Mouse (Mus musculus) lung, postnatal 36 days (tissue): ENCODE data around the gene Wnt2.
A peak's percentile ranks its signal among the peaks of the same experiment; 100 is the strongest.

Experiments
- DNase-seq: peaks from one replicate; pipeline ENCODE4 v3.0.0; 2022; ENCODE audit warnings: mixed read lengths

Wnt2 gene

GRCm38 (mm10) chr6:17977165-17977564 is 53.2 kb downstream of the Wnt2 start:
- DNase-seq, result no peak

GRCm38 (mm10) chr6:17974416-17974815 is 56.0 kb downstream of the Wnt2 start:
- no peak for DNase-seq

DNA sequence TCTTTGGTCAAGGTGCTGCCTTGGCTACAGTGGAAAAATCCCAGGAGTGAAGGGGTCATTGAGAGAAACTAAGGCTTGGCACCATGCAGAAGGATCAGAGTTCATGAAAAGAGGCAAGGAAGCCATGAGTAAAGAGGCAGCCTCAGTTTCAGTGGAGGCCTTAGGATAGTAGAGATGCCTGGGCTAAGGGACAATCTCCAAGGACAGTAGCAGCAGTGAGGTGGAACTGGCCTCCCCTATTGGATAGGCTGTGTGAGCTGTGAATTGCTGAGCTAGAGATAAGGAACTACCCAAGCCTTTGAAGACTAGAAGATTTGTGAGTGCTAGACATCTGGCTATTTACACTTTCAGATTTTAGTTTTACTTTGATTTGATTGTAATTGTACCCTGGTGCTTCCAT is 59.0 kb downstream of the Wnt2 start:
- DNase-seq, result no peak

GRCm38 (mm10) chr6:17969815-17970214 is 60.6 kb downstream of the Wnt2 start:
- DNase-seq, result no peak

- no peak for DNase-seq
Measured at GRCm38 (mm10) chr6:17968467-17969144, 61.8 kb downstream of the Wnt2 start.

GRCm38 (mm10) chr6:17963455-17963854 is 66.9 kb downstream of the Wnt2 start:
- no peak for DNase-seq

DNA sequence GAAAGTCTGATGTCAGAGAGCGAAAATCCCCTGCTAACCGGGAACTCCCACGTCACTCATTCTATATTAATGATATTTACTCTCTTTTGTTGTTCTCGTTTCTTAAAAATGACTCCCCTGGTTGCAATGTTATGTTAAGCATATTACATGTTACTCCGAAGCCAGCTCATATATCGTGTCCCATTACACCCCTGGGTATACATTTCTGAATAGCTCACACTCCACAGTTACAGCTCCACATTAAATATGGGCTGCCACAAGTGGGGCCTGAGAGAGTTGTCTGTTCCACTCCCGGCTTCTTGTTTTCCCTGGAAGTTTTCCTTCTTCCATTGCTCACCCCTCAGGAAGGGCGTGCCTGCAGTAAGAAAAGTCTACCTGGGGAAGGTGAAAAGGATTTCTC is 78.6 kb downstream of the Wnt2 start:
- DNase-seq, result no peak

DNA sequence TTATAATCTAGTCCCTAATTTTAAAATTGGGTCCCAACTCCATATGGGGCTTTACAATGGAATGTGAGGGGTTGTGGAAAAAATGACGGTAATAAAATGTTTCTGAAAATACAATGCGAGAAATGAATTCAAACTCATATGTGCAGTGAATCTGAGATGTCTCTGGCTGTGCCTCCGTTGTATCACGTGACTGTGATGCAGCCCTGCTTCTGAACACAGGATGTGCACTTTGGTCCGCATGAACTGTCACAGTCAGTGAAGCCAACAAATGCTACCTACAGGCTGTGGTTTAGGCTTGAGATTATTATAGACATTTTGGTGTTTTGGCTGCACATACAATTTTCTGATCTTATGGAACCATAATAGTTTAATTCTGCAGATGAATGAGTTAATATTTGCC is 81.3 kb downstream of the Wnt2 start:
- DNase-seq, result no peak

- no peak for DNase-seq
Measured at GRCm38 (mm10) chr6:17947130-17947831, 83.1 kb downstream of the Wnt2 start.

- peak; percentile 52 for DNase-seq
Measured at GRCm38 (mm10) chr6:17946456-17946855, 83.9 kb downstream of the Wnt2 start.

- peak; percentile 63 for DNase-seq
Measured at GRCm38 (mm10) chr6:17943877-17944617, 86.3 kb downstream of the Wnt2 start.

DNA sequence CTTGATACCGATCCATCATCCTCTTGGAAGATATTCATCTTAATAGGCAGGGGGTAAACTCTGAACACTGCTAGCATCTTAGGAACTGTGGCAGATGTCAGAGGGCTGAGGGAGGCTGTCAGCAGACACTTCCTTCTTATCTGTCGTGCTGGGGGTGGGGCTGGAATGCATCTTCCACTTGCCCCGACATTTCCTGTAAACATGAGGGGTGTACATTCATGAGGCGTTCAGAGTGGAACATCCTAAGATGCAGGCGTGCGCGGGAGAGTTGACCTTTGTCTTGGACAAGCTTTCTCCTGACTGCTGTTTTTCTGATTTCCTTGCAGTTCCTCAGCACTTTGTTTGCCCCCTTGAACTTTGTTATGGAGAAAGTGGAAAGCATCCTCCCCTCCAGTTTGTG is 88.0 kb downstream of the Wnt2 start:
- no peak for DNase-seq

DNA sequence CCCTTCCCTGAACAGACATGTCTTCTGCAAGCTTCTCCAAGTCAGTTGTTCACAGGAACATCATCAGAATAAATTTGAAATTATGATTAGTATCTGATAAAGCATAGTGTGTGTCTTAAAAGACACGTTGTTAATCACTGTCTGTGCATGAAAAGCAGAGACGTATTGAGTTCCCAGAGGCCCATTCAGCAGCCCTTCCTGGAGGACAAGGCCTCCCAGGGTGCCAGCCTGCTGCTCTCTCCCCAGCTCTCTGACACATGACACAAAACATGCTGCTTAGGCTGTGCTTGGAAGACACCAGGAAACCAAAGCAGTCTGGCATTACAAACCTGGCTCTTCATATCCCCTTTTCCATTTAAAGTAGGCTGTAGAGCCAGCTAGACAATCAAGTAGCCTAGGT is 88.5 kb downstream of the Wnt2 start:
- DNase-seq, result no peak
